In genomic region chr10:24591136-24591535, GRCm38 (mm10) we compare ENCODE assay signal across 8 mouse cellular contexts. TPM values are rescaled to one million over a fixed set of nuclear protein-coding genes. Genes with fewer than 3 reads are reported as not detected.
A peak's percentile ranks its signal among the peaks of the same experiment; 100 is the strongest.
DNase-seq lines count a peak whose midpoint lies in the region; TF ChIP-seq lines count a peak whose summit lies in the region.

No protein-coding gene starts in this region.

- TF ChIP-seq POLR2A in lung, adult 2 months (IDR thresholded peaks at IDR 0.05; ENCODE audit: borderline replicate concordance, extremely low read depth, low read depth, low read length) = no peak

- peak; percentile 94 for TF ChIP-seq CTCF in lung, adult 2 months (IDR thresholded peaks at IDR 0.05; ENCODE audit: insufficient read depth, low read length)

- H3K4me1 ChIP-seq in lung, adult 2 months (ENCODE audit: control insufficient read depth, insufficient read depth, low read length) = peaks cover 9% of the 10 kb centered on the region

- peak; percentile 75 for DNase-seq in A20 (ENCODE audit: low read depth, low spot score)
- peak; percentile 82 for DNase-seq in adipocyte (ENCODE audit: low spot score)
- peak; percentile 94 for DNase-seq in embryo, embryonic 10 days (ENCODE audit: low spot score)
- DNase-seq in gastrocnemius, postnatal 25 days = peak; percentile 64
- DNase-seq in kidney, postnatal 14 days = peak; percentile 88
- DNase-seq in lung, adult 2 months = peak; percentile 78
- DNase-seq in ovary, postnatal 14 days (ENCODE audit: low spot score) = peak; percentile 79
- DNase-seq in thymus, postnatal 0 days (ENCODE audit: low spot score) = peak; percentile 70

- WGBS in lung, adult 2 months = 23% methylated on average over 4 of the region's 4 CpGs

- no peak overlapping the region for H3K4me3 ChIP-seq in lung, adult 2 months (replicated peaks; ENCODE audit: extremely low read depth, low read depth, low read length)

RNA-seq across cellular contexts. Expression of gene Ccn2, which starts 4.1 kb away (rescaled TPM):
- total RNA-seq in gastrocnemius, postnatal 25 days (2021) = 10 to 100 TPM; 13.2 to 28.1 TPM
- 199 and 433 TPM in 2 replicates for polyA plus RNA-seq in lung, adult 2 months (2012; rRNA removed)
- polyA plus RNA-seq in thymus, postnatal 0 days (2015; fragmentation: Nextera tagmentation; extraction: Ambion mirVana) = 0.81 and 0.95 TPM in 2 replicates

Comparison
In these comparisons a context has a peak if more than half of its experiments do, and no peak if none do; other contexts are left out.
1. RNA of gene Ccn2, which starts 4.1 kb away (polyA plus RNA-seq): 199 to 433 TPM in lung, adult 2 months; 0.81 to 0.95 TPM in thymus, postnatal 0 days; every median in the first group is over 100 times any median in the second.
2. Peak in every context shown above with its lines, with median percentiles within 50 percentile points of each other: DNase-seq.